In the genomic region with DNA sequence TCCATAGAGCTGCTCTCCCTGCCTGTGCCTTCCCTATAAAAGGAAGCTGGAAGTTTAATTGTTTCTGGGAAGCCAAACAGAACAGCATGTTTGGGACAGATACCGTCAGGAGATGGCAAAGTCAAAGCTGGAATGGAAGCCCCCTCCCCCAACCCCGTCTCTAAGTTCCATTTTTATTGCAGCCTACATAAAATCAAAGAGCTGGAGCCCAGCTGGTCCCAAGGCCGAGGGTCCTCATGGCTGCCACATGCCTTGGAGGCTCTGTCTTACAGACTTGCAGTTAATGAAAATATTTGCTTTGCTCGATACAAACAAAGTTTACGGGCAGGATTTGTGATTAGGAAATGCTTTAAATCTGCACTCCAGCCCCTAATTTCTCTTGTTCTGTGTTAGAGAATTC, we compare ENCODE assay signal across 13 mouse cellular contexts.
A peak's percentile ranks its signal among the peaks of the same experiment; 100 is the strongest.
DNase-seq lines count a peak whose midpoint lies in the region; ATAC-seq and TF ChIP-seq lines count a peak whose summit lies in the region.
"Had no signal": no experiment of that assay in that cellular context is flagged by ENCODE, and none has a peak within 500 bp of the region (broad histone marks: within the 10 kb centered on the region; RNA-seq: fewer than 3 reads in every experiment).

No protein-coding gene starts in this region.

- H3K4me2 ChIP-seq in kidney, postnatal 0 days (ENCODE audit: low read length) = no peak overlapping the region
- H3K4me2 ChIP-seq in stomach, embryonic 14.5 days (replicated peaks; ENCODE audit: low read depth, low read length) = no peak overlapping the region
- no peak overlapping the region for H3K4me2 ChIP-seq in stomach, postnatal 0 days (replicated peaks; ENCODE audit: low read depth)
- H3K4me2 ChIP-seq in stomach, embryonic 16.5 days (ENCODE audit: low read depth, low read length) = no peak overlapping the region
- H3K4me2 ChIP-seq: hindbrain, embryonic 15.5 days had no signal

- no peak for DNase-seq in gastrocnemius, adult 2 months
- no peak for DNase-seq in gastrocnemius, postnatal 10 days
- peak; percentile 65 for DNase-seq in kidney, postnatal 0 days (ENCODE audit: low spot score)
- no peak for DNase-seq in kidney, adult 11 months
- DNase-seq in stomach, postnatal 0 days (ENCODE audit: low spot score) = no peak
- no peak for DNase-seq in gastrocnemius, adult 8-10 months (ENCODE audit: low spot score in 2 of 2)
- DNase-seq: adrenal gland, adult 8-10 months; cerebellum, postnatal 10 days; liver; thymus, postnatal 36 days had no signal

- no peak overlapping the region for H3K4me3 ChIP-seq in gastrocnemius, adult 2 months
- no peak overlapping the region for H3K4me3 ChIP-seq in kidney, postnatal 0 days (replicated peaks; ENCODE audit: low read depth, low read length)
- H3K4me3 ChIP-seq in stomach, embryonic 14.5 days (ENCODE audit: low read depth, low read length) = no peak overlapping the region
- H3K4me3 ChIP-seq in stomach, postnatal 0 days (ENCODE audit: low read depth, low read length) = no peak overlapping the region
- no peak overlapping the region for H3K4me3 ChIP-seq in stomach, embryonic 16.5 days (replicated peaks; ENCODE audit: low read length)
- H3K4me3 ChIP-seq: hindbrain, embryonic 15.5 days had no signal

- 25% methylated on average over 5 of the region's 5 CpGs for WGBS in kidney, postnatal 0 days
- WGBS in stomach, embryonic 14.5 days = 38% methylated on average over 5 of the region's 5 CpGs
- 40% methylated on average over 5 of the region's 5 CpGs for WGBS in stomach, postnatal 0 days
- 28% methylated on average over 5 of the region's 5 CpGs for WGBS in stomach, embryonic 16.5 days

- no peak for ATAC-seq in kidney, postnatal 0 days (replicated peaks; ENCODE audit: low FRiP score, low read depth)
- no peak for ATAC-seq in stomach, embryonic 14.5 days (ENCODE audit: insufficient number of reproducible peaks, insufficient read depth, low FRiP score, low read depth)
- no peak for ATAC-seq in stomach, postnatal 0 days (ENCODE audit: low FRiP score, low TSS enrichment)
- no peak for ATAC-seq in stomach, embryonic 16.5 days (ENCODE audit: insufficient read depth, low FRiP score)

- no peaks in the 10 kb centered on the region for H3K36me3 ChIP-seq in kidney, postnatal 0 days (ENCODE audit: insufficient read depth, low read length)
- H3K36me3 ChIP-seq in stomach, embryonic 14.5 days (ENCODE audit: control insufficient read depth, insufficient read depth, low read length) = no peaks in the 10 kb centered on the region
- H3K36me3 ChIP-seq in stomach, postnatal 0 days (ENCODE audit: control insufficient read depth, insufficient read depth, low read length) = no peaks in the 10 kb centered on the region
- no peaks in the 10 kb centered on the region for H3K36me3 ChIP-seq in stomach, embryonic 16.5 days (ENCODE audit: control insufficient read depth, insufficient read depth, low read length)
- H3K36me3 ChIP-seq: hindbrain, embryonic 15.5 days had no signal

- TF ChIP-seq EP300 in stomach, postnatal 0 days (optimal IDR thresholded peaks at IDR 0.05) = no peak

- intact Hi-C loops in gastrocnemius, adult 2 months (cut with DNase I) = no loop called here

- peak overlapping the region; percentile 48 for H3K27ac ChIP-seq in gastrocnemius, adult 2 months
- H3K27ac ChIP-seq in kidney, postnatal 0 days = peak overlapping the region; percentile 37
- peak overlapping the region; percentile 44; the same call in 1 of the 2 replicates for H3K27ac ChIP-seq in stomach, embryonic 14.5 days (ENCODE audit: low read length)
- H3K27ac ChIP-seq in stomach, postnatal 0 days (replicated peaks) = no peak overlapping the region
- peak overlapping the region; percentile 19 for H3K27ac ChIP-seq in stomach, embryonic 16.5 days (ENCODE audit: low read length)
- H3K27ac ChIP-seq: hindbrain, embryonic 15.5 days had no signal

- no peak overlapping the region for H3K9ac ChIP-seq in kidney, postnatal 0 days (ENCODE audit: low read depth, low read length)
- no peak overlapping the region for H3K9ac ChIP-seq in stomach, embryonic 14.5 days (replicated peaks; ENCODE audit: low read depth, low read length)
- no peak overlapping the region for H3K9ac ChIP-seq in stomach, postnatal 0 days (ENCODE audit: low read length)
- no peak overlapping the region for H3K9ac ChIP-seq in stomach, embryonic 16.5 days (ENCODE audit: low read length)
- H3K9ac ChIP-seq: hindbrain, embryonic 15.5 days had no signal

- H3K9me3 ChIP-seq in kidney, postnatal 0 days (replicated peaks; ENCODE audit: low read length) = no peaks in the 10 kb centered on the region
- no peaks in the 10 kb centered on the region for H3K9me3 ChIP-seq in stomach, embryonic 14.5 days (ENCODE audit: control insufficient read depth, low read depth, low read length)
- H3K9me3 ChIP-seq in stomach, postnatal 0 days (ENCODE audit: control insufficient read depth, low read length) = no peaks in the 10 kb centered on the region
- H3K9me3 ChIP-seq in stomach, embryonic 16.5 days (replicated peaks; ENCODE audit: control insufficient read depth, low read length) = no peaks in the 10 kb centered on the region
- H3K9me3 ChIP-seq: hindbrain, embryonic 15.5 days had no signal

- H3K4me1 ChIP-seq in kidney, postnatal 0 days (replicated peaks; ENCODE audit: insufficient read depth, low read length) = peaks cover 29% of the 10 kb centered on the region
- H3K4me1 ChIP-seq in stomach, embryonic 14.5 days (ENCODE audit: control insufficient read depth, insufficient read depth, low read length) = peaks cover 45% of the 10 kb centered on the region
- peaks cover 5% of the 10 kb centered on the region; the same call in 1 of the 2 replicates for H3K4me1 ChIP-seq in stomach, postnatal 0 days (replicated peaks; ENCODE audit: control insufficient read depth, insufficient read depth)
- H3K4me1 ChIP-seq in stomach, embryonic 16.5 days (ENCODE audit: control insufficient read depth, insufficient read depth, low read length) = peaks cover 32% of the 10 kb centered on the region

- no peaks in the 10 kb centered on the region for H3K27me3 ChIP-seq in kidney, postnatal 0 days (ENCODE audit: insufficient read depth, low read length)
- no peaks in the 10 kb centered on the region for H3K27me3 ChIP-seq in stomach, embryonic 14.5 days (ENCODE audit: control insufficient read depth, insufficient read depth, low read length)
- no peaks in the 10 kb centered on the region for H3K27me3 ChIP-seq in stomach, postnatal 0 days (ENCODE audit: control insufficient read depth, insufficient read depth, low read length)
- no peaks in the 10 kb centered on the region for H3K27me3 ChIP-seq in stomach, embryonic 16.5 days (ENCODE audit: control insufficient read depth, insufficient read depth, low read length)
- H3K27me3 ChIP-seq: hindbrain, embryonic 15.5 days had no signal

- no peak for TF ChIP-seq CTCF in gastrocnemius, adult 2 months (IDR thresholded peaks at IDR 0.05)
- TF ChIP-seq CTCF in kidney, postnatal 0 days (IDR thresholded peaks at IDR 0.05; ENCODE audit: low read depth) = no peak
- TF ChIP-seq CTCF in stomach, postnatal 0 days (IDR thresholded peaks at IDR 0.05; ENCODE audit: low read depth) = no peak
